17 mouse cellular contexts compared by ENCODE assay signal in the genomic region with DNA sequence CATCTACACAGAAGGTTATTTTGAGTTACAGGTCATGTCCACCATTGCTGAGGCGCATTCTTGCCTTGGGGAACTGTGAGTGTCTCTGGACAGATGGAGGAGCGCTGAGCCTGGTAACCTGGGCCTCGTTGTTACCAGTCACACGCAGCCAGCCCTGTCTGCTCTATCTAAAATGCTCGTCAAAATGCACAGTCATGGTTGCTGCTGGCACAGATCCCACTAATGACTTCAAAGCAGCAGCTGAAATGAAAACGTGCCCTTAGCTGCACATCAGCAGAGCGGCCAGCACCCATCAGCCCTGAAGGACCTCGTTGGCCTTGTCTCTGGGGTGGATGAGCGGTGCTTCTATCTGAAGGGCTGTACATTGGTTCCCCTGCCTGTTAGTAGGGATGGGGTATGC.
DNase-seq lines count a peak whose midpoint lies in the region; ATAC-seq lines count a peak whose summit lies in the region.
"Had no signal": no experiment of that assay in that cellular context is flagged by ENCODE, and none has a peak within 500 bp of the region (broad histone marks: within the 10 kb centered on the region; RNA-seq: fewer than 3 reads in every experiment).

No protein-coding gene starts in this region.

- no peak overlapping the region for H3K27ac ChIP-seq in neural tube, embryonic 15.5 days (replicated peaks)
- H3K27ac ChIP-seq: embryonic facial prominence, embryonic 13.5 days; heart, embryonic 13.5 days; hindbrain, embryonic 12.5 days; limb, embryonic 13.5 days had no signal

- ATAC-seq in megakaryocyte, adult 5-6 weeks (ENCODE audit: poor library complexity, severe bottlenecking) = 0 out of 2 replicates have a peak, but pooled peaks have one; percentile 19
- no peak for ATAC-seq in neural tube, embryonic 15.5 days (ENCODE audit: low FRiP score)
- ATAC-seq: forebrain, embryonic 16.5 days; liver, postnatal 0 days had no signal

- peak; percentile 33 for DNase-seq in cerebellum, adult 11-12 months
- DNase-seq in cerebellum, adult 11 months = no peak
- peak; percentile 30 to 41 for DNase-seq in left cerebral cortex, postnatal 14 days (ENCODE audit: low spot score in 2 of 2)
- DNase-seq in left cerebral cortex, postnatal 10 days (ENCODE audit: extremely low spot score in 1 of 2, low spot score in 2 of 2) = no peak
- peak; percentile 17 for DNase-seq in adrenal gland, adult 8-10 months
- DNase-seq in left cerebral cortex, adult 8-10 months (ENCODE audit: low spot score in 2 of 2) = no peak
- DNase-seq: gastrocnemius, postnatal 25 days; kidney, adult 2 months; liver, postnatal 0 days; thymus, adult 2 months had no signal

- H3K4me1 ChIP-seq in neural tube, embryonic 15.5 days = no peaks in the 10 kb centered on the region
- H3K4me1 ChIP-seq: embryonic facial prominence, embryonic 13.5 days; heart, embryonic 13.5 days; hindbrain, embryonic 12.5 days; limb, embryonic 13.5 days had no signal

- WGBS in neural tube, embryonic 15.5 days = 74% methylated on average over 9 of the region's 9 CpGs

- H3K36me3 ChIP-seq in neural tube, embryonic 15.5 days = no peaks in the 10 kb centered on the region; the same call in 1 of the 2 replicates
- H3K36me3 ChIP-seq: embryonic facial prominence, embryonic 13.5 days; heart, embryonic 13.5 days; hindbrain, embryonic 12.5 days; limb, embryonic 13.5 days had no signal

- H3K27me3 ChIP-seq in neural tube, embryonic 15.5 days (replicated peaks) = no peaks in the 10 kb centered on the region
- H3K27me3 ChIP-seq: embryonic facial prominence, embryonic 13.5 days; heart, embryonic 13.5 days; hindbrain, embryonic 12.5 days; limb, embryonic 13.5 days had no signal

- H3K4me2 ChIP-seq in neural tube, embryonic 15.5 days = no peak overlapping the region
- H3K4me2 ChIP-seq: embryonic facial prominence, embryonic 13.5 days; heart, embryonic 13.5 days; hindbrain, embryonic 12.5 days; limb, embryonic 13.5 days had no signal

- no peak overlapping the region for H3K9ac ChIP-seq in neural tube, embryonic 15.5 days (replicated peaks)
- H3K9ac ChIP-seq: embryonic facial prominence, embryonic 13.5 days; heart, embryonic 13.5 days; hindbrain, embryonic 12.5 days; limb, embryonic 13.5 days; liver, postnatal 0 days had no signal

- intact Hi-C loops in left cerebral cortex, postnatal 14 days (cut with DNase I) = no loop called here
- intact Hi-C loops in left cerebral cortex, postnatal 10 days (cut with DNase I) = no loop called here

- H3K4me3 ChIP-seq in neural tube, embryonic 15.5 days (replicated peaks) = no peak overlapping the region
- H3K4me3 ChIP-seq: embryonic facial prominence, embryonic 13.5 days; heart, embryonic 13.5 days; hindbrain, embryonic 12.5 days; limb, embryonic 13.5 days had no signal

- no peaks in the 10 kb centered on the region for H3K9me3 ChIP-seq in neural tube, embryonic 15.5 days (replicated peaks)
- H3K9me3 ChIP-seq: embryonic facial prominence, embryonic 13.5 days; heart, embryonic 13.5 days; hindbrain, embryonic 12.5 days; limb, embryonic 13.5 days had no signal

Comparison
In these comparisons a context has a peak if more than half of its experiments do, and no peak if none do; other contexts are left out.
1. DNase-seq: peak in cerebellum, adult 11-12 months (single experiment), left cerebral cortex, postnatal 14 days (2 of 2) and adrenal gland, adult 8-10 months (single experiment); none in cerebellum, adult 11 months (single experiment), left cerebral cortex, postnatal 10 days (0 of 2) and left cerebral cortex, adult 8-10 months (0 of 2).